Mouse (Mus musculus): ENCODE data around the gene Atp2a3. TPM values are rescaled to one million over a fixed set of nuclear protein-coding genes. Genes with fewer than 3 reads are reported as not detected.

Atp2a3 gene
- total RNA-seq, 2 experiments from 2014 or later = 5.9 to 6.0 TPM

DNA sequence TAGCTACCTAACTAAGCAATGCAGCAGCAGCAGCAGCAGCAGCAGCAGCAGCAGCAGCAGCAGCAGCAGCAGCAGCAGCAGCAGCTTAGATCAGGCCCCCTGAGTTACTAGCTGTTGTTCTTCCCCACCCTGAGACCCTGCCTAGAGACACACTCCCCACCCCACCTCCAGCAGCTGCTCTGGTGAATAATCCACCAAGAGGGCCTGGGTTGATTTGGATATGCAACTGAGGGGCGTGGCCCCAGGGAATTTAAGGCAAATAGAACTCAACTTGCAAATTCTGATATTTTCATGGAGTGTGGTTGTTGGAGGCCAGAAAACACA is 7.9 kb upstream of the Atp2a3 start:
- DNase-seq (ENCODE audit: low spot score in 2 of 2) = no peak
- intact Hi-C loops (cut with DNase I) = no loop called here

GRCm38 (mm10) chr11:72953440-72954151 is 7.4 kb upstream of the Atp2a3 start:
- intact Hi-C loops (cut with DNase I) = no loop called here
- DNase-seq (ENCODE audit: low spot score in 2 of 2) = no peak

GRCm38 (mm10) chr11:72954216-72954615 is 6.8 kb upstream of the Atp2a3 start:
- intact Hi-C loops (cut with DNase I) = no loop called here
- DNase-seq (ENCODE audit: low spot score in 2 of 2) = no peak

DNA sequence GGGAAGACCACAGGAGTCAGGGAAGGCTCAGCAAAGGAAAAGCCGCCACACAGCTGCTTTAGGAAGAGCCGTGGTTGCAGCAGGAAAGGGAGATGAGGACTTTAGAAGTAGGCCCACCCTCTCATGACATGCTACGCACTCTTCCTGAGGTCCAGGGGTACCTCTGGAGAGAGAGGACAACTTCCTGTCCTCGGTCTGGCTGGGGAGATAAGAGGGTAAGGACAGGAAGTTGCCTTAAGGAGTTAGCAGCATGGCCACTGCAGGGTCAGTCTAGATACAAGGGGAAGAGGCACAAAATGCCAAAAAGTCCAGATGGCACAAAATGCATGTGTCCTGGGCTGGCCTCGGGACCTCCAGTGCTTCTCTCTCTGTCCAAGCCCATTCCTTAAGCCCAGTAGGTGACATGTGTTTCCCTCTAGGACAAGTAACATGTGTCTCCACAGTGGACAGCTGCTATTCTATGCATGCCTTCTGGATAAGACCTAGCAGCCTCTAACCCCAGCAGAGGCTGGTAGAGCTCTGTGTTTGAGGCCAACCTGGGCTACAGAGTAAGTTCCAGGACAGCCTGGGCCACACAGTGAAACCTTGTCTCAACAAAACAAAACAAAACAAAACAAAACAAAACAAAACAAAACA is 5.5 kb upstream of the Atp2a3 start:
- DNase-seq (ENCODE audit: low spot score in 2 of 2) = no peak
- intact Hi-C loops (cut with DNase I) = no loop called here

DNA sequence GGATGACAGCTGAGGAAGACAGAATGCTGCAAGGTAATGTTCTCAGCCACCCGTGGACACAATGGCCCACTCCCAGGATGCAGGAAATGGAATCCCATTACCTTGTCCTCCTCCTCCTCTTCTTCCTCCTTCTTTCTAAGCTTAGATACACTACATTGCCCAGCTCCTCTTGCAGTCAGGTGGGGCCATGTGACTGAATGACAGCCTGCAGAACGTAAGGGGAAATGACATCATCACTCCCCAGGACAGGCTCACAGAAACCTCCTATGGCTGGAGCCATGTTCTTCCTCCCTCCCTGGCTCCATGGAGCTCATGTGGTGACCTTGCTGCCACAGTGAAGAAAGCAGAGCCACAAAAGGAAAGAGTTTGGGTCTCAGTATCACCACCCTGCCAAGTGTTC is 3.7 kb upstream of the Atp2a3 start:
- no peak for DNase-seq (ENCODE audit: low spot score in 2 of 2)
- intact Hi-C loops (cut with DNase I) = no loop called here

GRCm38 (mm10) chr11:72959924-72960679 is 867 bp upstream of the Atp2a3 start:
- intact Hi-C loops (cut with DNase I) = no loop called here

GRCm38 (mm10) chr11:72960723-72961071 is 272 bp upstream of the Atp2a3 start:
- DNase-seq (ENCODE audit: low spot score in 2 of 2) = no peak
- intact Hi-C loops (cut with DNase I) = no loop called here

More at GRCm38 (mm10) chr11:72959924-72960679, 867 bp upstream of the Atp2a3 start:
- DNase-seq (ENCODE audit: low spot score in 2 of 2) = no peak

- DNase-seq (ENCODE audit: low spot score in 2 of 2) = no peak
- intact Hi-C loops (cut with DNase I) = no loop called here
These were observed 1.4 kb downstream of the Atp2a3 start for GRCm38 (mm10) chr11:72962378-72962777.

GRCm38 (mm10) chr11:72963058-72963788 is 2.3 kb downstream of the Atp2a3 start:
- intact Hi-C loops (cut with DNase I) = no loop called here
- no peak for DNase-seq (ENCODE audit: low spot score in 2 of 2)

DNA sequence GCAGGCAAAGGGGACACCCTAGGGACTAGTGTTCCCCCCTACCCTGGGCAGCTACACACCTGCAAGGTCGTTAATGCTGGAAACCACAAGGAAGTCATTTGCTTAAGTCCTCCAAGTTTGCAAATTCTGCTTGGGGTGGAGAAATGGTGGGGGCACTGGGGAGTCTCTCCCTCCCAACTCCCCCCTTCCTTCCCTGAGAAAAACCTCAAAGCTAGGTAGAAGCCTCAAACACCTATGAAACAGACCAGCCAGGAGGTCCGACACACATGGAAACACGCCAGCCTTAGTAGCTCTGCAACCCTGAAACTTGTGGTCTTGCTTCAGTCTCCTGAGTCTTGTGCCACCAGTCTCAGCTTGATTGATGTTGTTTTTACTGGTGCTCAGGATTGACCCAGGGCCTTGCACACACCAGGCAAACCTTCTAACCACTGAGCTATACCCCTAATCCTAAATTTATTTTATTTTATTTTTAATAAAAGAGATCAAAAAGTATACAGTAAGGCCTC is 2.9 kb downstream of the Atp2a3 start:
- DNase-seq (ENCODE audit: low spot score in 2 of 2) = no peak
- intact Hi-C loops (cut with DNase I) = no loop called here

- intact Hi-C loops (cut with DNase I) = no loop called here
- DNase-seq (ENCODE audit: low spot score in 2 of 2) = no peak
These were observed 14.1 kb downstream of the Atp2a3 start for GRCm38 (mm10) chr11:72974995-72975503.

- DNase-seq (ENCODE audit: low spot score in 2 of 2) = no peak
- intact Hi-C loops (cut with DNase I) = no loop called here
These were observed 21.5 kb downstream of the Atp2a3 start for GRCm38 (mm10) chr11:72982516-72982915.

DNA sequence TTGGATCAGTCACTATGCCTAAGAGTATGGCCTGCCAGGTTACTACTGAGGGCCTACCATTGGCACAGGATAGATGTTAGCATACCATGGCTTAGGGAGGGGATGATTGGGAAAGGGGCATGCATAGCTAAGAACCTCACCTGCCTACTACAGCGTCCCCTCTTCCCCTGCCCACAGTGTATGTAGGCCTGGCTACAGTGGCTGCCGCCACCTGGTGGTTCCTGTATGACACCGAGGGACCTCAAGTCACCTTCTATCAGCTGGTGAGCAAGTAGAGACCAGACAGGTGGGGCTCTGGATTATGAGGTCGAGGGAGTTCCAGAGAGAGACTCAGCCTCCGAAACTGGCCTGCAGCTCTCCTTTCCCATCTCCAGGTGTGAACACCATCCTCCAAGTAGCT is 22.3 kb downstream of the Atp2a3 start:
- intact Hi-C loops (cut with DNase I) = no loop called here
- DNase-seq (ENCODE audit: low spot score in 2 of 2) = no peak

- intact Hi-C loops (cut with DNase I) = no loop called here
- DNase-seq (ENCODE audit: low spot score in 2 of 2) = no peak
These were observed 25.8 kb downstream of the Atp2a3 start for GRCm38 (mm10) chr11:72986745-72987144.

DNA sequence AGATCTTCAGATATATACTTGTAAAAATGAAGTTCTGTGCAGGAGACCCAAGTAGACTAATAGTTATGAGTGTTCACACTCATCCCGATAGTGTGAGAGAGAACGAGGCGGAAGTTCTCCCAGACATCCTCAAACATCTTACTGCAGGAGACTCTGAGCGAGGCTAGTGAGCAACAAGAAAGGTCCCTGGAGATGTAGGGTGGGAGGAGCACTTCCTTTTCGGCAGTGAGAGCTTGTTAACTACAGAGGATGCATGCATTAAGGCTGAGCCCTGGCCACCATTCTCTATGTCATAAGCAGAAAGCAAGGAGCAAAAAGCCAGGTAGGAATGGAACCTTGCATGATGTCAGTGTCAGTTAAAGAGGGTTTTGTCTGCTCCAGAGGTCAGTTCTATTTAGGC is 26.3 kb downstream of the Atp2a3 start:
- no peak for DNase-seq (ENCODE audit: low spot score in 2 of 2)
- intact Hi-C loops (cut with DNase I) = no loop called here

DNA sequence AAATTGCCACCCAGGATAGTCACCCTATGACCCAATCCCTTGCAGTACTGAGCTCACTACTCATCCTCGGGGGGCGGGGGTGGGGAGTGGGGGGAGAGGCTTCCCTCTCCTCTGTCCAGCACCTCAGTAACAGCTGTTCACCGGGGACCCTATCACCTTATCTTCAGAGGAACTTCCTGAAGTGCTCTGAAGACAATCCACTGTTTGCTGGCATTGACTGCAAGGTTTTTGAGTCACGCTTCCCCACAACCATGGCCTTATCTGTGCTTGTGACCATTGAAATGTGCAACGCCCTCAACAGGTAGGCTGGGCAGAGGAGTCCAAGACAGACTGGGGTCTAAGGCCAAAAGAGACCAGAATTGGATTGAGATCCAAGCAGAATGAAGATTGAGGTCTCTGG is 26.8 kb downstream of the Atp2a3 start:
- intact Hi-C loops (cut with DNase I) = no loop called here
- no peak for DNase-seq (ENCODE audit: low spot score in 2 of 2)

DNA sequence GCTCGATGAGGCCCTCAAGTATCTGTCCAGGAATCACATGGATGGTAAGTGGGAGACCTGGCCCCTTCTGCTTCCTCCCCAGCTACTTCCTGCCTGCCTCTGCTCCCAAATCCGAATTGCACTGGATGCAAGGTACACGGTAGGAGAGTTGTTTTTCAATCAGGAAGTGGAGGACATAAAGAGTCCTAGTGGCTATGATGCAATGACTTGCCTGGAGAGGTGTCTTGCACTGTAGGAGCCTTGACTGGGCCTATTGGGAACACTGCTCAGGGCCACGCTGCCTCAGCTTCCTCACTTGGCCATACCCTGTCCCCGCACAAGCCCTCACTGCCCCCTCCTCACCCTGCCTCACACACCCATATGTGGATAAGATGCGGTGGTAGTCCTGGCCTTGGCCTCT is 28.1 kb downstream of the Atp2a3 start:
- intact Hi-C loops (cut with DNase I) = no loop called here
- DNase-seq (ENCODE audit: low spot score in 2 of 2) = no peak

DNA sequence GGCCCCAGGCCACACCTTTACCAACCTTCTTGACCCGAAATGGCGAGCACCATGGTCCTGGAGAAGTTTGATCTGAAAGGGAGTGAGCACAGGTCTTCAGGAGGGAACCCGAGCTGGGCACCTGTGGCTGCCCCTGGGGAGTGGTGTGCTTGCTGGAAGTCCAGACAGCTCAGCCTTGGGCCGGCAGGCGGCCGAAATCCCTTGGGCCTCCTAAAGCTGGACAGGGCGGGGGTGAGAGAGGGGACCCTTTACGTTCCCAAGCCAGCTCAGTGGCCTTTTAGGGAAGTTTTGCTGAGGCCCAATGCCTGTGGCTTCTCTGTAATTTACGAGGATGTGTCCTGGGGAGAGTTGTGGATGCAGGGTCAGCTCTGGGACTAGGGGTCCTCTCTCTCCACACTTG is 29.7 kb downstream of the Atp2a3 start:
- DNase-seq (ENCODE audit: low spot score in 2 of 2) = no peak

GRCm38 (mm10) chr11:72991961-72992360 is 31.0 kb downstream of the Atp2a3 start:
- intact Hi-C loops (cut with DNase I) = no loop called here
- DNase-seq (ENCODE audit: low spot score in 2 of 2) = no peak

More for the DNA sequence above, 29.7 kb downstream of the Atp2a3 start:
- intact Hi-C loops (cut with DNase I) = no loop called here

DNA sequence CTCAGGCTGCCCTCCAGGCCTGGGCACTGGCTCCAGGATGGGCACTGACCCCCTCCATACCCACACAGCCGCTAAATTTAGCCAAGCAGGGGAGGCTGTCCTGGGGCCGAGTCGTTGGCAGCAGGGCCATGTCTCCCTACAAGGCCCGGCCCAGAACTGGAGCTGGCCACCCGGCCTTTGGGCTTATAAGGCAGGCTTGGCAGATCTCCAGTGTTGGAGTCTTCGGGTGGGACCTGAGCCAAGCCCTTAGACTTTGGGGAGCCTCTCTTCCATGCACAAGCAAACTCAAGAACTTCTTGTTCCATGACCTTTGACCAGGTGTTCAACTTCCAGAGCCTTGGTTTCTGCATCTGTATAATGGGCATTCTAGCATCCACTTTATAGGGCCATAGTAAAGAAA is 35.4 kb downstream of the Atp2a3 start:
- intact Hi-C loops (cut with DNase I) = loop anchor here (5.0 kb wide), 1 partner anchor 424 kb away; no protein-coding TSS in a partner anchor
- no peak for DNase-seq (ENCODE audit: low spot score in 2 of 2)
